Mouse (Mus musculus) CD8-positive naive resting alpha-beta T cell, adult 2 months (primary cell): ENCODE measurements around the gene Thap3.

ENCODE experiments used
- DNase-seq, 2 experiments: peaks; one replicate each; pipeline ENCODE4 v3.0.0; 2022; ENCODE audit warnings: low read depth in 2 of 2, low spot score in 2 of 2

Gene Thap3

GRCm38 (mm10) chr4:151985886-151986285 lies 2.9 kb downstream of the Thap3 start:
- DNase-seq = peak in 1 of 2 experiments; percentile 27

- DNase-seq = no peak
Measured at GRCm38 (mm10) chr4:151983560-151983959, 5.2 kb downstream of the Thap3 start.

GRCm38 (mm10) chr4:151983043-151983442 lies 5.8 kb downstream of the Thap3 start:
- no peak for DNase-seq

- DNase-seq = peak; percentile 73 to 79
Measured at GRCm38 (mm10) chr4:151981363-151981762, 7.4 kb downstream of the Thap3 start.

GRCm38 (mm10) chr4:151980699-151981098 lies 8.1 kb downstream of the Thap3 start:
- DNase-seq = no peak

GRCm38 (mm10) chr4:151977748-151978147 lies 11.0 kb downstream of the Thap3 start:
- peak; percentile 77 to 86 for DNase-seq

GRCm38 (mm10) chr4:151975441-151975840 lies 13.4 kb downstream of the Thap3 start:
- peak in 1 of 2 experiments; percentile 55 for DNase-seq

GRCm38 (mm10) chr4:151972221-151972967 lies 16.4 kb downstream of the Thap3 start:
- DNase-seq = peak in 1 of 2 experiments; percentile 30

GRCm38 (mm10) chr4:151968204-151968921 lies 20.4 kb downstream of the Thap3 start:
- no peak for DNase-seq

- no peak for DNase-seq
Measured at GRCm38 (mm10) chr4:151962817-151963216, 26.0 kb downstream of the Thap3 start.

- DNase-seq = no peak
Measured at GRCm38 (mm10) chr4:151960513-151960854, 28.3 kb downstream of the Thap3 start.

GRCm38 (mm10) chr4:151959849-151960512 lies 28.8 kb downstream of the Thap3 start:
- DNase-seq = no peak

GRCm38 (mm10) chr4:151957584-151958315 lies 31.0 kb downstream of the Thap3 start:
- DNase-seq = no peak

- DNase-seq = no peak
Measured at GRCm38 (mm10) chr4:151955791-151956190, 33.0 kb downstream of the Thap3 start.

- no peak for DNase-seq
Measured at GRCm38 (mm10) chr4:151953209-151953608, 35.6 kb downstream of the Thap3 start.

- no peak for DNase-seq
Measured at GRCm38 (mm10) chr4:151948497-151949471, 40.0 kb downstream of the Thap3 start.

GRCm38 (mm10) chr4:151946211-151946610 lies 42.6 kb downstream of the Thap3 start:
- no peak for DNase-seq

GRCm38 (mm10) chr4:151938089-151938488 lies 50.7 kb downstream of the Thap3 start:
- no peak for DNase-seq

- no peak for DNase-seq
Measured at GRCm38 (mm10) chr4:151937441-151937840, 51.4 kb downstream of the Thap3 start.

GRCm38 (mm10) chr4:151934215-151934572 lies 54.6 kb downstream of the Thap3 start:
- peak; percentile 3 for DNase-seq
